Mouse (Mus musculus) thymus, postnatal 36 days (tissue): ENCODE data around the gene Dlgap1.

ENCODE experiments used
- DNase-seq, 2 experiments: peaks; one replicate each; pipeline ENCODE4 v3.0.0; 2022; ENCODE audit warnings: mixed read lengths in 2 of 2

Gene Dlgap1

DNA sequence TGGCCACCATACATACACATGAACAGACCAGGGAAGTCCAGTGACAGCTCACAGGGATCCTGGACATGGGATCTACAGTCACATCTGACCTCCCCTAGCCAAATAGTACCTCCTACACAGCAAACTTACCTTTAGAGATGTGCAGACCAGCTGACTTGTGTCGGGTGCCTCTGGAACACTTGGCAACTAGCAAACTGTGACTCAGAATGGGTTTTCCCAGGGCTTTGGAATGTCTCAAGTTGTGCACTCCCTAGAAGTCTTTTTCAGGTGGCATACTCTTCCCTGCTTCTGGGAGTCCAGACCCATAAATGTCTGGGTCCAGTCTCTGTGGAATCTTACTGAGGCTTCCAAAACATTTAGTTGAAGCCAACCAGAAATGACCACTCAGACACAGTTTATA lies 772.8 kb downstream of the Dlgap1 start:
- no peak for DNase-seq

- no peak for DNase-seq
These were observed 775.8 kb downstream of the Dlgap1 start for GRCm38 (mm10) chr17:70744570-70745153.

GRCm38 (mm10) chr17:70745385-70745784 lies 776.5 kb downstream of the Dlgap1 start:
- no peak for DNase-seq

DNA sequence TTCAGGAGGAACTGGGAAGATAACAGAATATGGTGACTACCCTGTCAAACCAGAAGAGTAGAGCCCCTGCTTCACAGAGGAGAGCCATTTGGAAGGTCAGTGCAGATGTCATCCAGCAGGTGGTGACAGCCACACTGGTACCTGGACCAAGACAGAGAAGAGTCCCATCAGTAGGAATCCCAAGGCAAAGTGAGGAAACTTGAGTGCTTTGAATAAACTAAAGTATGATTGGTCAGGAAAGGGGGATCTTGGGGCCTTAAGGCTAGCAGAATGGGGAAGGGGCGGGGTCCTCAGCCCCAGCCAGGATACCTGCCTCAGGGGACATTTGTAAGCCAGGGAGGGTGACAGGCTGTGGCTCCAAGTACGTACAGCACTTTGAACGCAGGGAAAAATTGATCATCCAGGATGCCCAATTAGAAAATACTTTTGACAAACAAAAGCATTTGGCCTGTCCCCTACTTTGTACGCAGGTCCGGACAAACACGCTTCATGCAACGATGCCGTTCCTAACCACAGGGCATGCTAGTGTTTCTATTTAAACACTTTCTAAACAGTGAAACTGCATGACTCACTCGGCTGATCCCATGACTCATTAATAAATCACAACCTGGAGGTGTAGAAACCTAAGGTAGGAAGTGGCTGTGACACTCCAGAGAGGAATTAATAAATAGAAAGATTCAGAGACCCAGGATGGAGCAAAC lies 777.7 kb downstream of the Dlgap1 start:
- DNase-seq, result no peak

DNA sequence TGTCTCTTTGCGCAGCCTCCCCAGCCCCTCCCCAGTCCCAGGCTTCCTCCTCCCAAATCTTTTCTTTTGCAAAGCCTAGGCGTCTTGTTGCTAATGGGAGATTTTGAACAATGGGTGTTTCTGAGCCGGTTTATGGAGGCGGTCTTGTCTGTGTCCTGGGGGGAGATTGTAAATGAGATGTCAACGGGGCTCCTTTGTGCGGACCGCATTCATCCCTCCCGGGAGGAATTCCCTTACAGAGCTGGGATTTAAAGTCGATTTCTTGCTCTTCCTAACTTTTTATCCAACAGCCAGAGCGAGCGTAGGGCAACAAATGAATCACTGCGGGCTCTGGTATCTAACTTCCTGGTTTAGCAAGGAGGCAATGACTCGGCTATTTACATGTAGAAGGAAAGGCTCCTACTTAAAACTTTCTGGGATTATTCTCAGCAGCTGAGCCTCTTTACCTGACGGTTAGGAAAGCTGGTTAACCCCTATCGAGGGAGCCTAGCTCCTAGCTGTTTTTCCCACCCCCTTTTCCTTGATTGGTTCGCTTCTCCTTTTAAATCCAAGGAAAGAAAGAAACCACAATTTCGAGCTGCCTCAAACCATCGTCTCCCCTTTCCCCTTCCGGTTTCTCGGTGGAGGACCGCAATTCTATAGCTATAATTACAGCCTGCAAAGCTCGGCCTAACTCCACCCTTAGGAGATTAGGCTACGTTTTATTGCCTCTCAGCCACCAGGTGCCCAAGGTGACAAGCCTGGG lies 779.0 kb downstream of the Dlgap1 start:
- DNase-seq, result no peak

GRCm38 (mm10) chr17:70748476-70748830 lies 779.6 kb downstream of the Dlgap1 start:
- no peak for DNase-seq

DNA sequence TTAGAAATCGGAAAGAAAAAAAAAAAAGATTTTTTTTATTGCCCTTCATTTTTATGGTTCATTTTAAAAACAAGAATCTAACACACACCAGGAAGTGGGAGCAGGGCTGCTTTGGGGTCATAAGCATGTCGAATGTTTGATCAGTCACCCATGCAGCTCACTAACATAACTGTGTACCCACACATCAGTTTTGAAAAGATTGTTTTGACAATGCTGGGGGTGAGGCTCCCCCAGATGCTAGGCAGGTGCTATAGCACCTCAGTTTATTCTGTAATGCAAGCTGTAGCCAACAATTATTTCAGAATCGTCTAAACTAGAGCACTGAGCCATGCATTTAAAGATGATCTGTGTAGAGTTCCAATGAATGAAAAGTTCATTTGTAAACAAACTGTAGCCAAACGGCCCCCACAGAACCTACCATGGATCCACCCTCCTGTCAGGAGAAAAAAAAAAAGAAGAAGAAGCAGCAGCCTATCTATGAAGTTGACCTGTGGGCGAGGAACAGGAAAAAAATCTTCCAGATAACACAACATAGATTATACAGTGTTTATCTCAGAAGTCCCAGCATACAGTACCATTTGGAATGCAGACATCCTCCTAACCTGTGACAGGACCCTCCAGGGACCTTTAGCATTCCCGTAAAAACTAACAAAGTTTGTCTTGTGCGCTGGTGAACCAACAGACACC lies 780.2 kb downstream of the Dlgap1 start:
- DNase-seq, result no peak

DNA sequence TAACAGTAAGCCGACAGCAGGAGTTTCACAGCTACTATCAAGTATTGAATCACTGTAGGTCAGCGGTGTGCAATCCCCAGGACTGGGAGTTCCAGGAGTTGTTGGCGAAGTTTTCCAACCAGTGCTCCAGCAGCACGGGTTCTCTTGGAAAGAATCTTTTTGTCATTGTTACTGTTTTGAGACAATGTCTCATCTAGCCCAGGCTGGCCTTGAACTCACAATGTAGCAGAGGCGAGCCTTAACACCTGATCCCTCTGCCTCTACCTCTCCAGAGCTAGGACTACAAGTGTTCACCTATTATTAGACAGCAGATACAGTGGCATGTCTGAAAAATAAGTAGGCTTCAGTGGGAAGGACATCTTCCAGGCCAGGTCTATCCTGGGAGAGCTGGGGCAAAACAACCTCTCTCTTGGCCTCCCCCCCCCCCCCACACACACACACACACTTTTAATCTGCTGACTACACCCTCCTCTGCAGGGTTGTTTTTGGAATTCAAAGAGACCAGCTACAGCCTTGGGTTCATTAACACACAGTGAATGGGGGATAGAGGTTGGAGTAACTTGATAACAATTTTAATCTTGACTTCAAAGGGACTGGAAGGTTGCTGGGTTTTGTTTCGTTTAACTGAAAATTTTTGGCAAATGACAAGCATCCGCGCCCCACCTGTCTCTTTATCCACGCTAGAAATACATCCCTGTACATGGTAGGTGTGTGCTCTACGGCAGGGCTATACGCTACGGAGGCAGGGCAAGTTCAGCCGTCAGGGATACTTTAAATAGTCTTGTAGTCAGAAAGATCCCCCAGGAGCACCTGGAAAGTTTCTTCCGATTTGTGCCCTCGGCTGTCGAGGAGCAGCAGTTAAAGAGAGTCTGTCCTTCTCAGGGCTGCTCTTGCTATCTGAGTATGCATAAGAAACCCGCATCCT lies 781.6 kb downstream of the Dlgap1 start:
- DNase-seq, result no peak

DNA sequence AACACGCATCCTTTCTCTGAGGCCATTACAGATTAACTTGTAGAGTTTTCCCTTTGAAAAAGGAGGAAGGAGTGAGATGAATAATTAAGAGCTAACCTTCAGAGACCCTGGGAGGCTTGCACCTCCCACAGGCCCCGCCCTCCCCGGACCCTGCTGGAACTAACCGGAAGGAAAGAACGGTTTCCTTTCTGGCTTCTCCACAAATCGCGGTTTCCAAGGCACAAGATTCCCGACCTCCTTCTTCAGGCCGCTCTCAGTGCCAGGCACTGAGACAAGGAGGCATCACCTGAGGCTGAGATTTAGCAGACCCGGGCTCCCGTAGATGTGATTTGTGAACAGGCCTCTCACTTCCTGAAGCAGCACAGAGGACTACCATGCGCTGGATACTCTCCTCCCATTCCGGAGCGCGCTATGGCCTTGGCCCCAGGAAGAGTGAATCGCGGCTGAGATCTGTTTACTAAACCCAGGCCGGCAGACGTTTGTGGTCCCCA lies 782.3 kb downstream of the Dlgap1 start:
- DNase-seq, result no peak

- no peak for DNase-seq
These were observed 782.8 kb downstream of the Dlgap1 start for GRCm38 (mm10) chr17:70751676-70752075.

DNA sequence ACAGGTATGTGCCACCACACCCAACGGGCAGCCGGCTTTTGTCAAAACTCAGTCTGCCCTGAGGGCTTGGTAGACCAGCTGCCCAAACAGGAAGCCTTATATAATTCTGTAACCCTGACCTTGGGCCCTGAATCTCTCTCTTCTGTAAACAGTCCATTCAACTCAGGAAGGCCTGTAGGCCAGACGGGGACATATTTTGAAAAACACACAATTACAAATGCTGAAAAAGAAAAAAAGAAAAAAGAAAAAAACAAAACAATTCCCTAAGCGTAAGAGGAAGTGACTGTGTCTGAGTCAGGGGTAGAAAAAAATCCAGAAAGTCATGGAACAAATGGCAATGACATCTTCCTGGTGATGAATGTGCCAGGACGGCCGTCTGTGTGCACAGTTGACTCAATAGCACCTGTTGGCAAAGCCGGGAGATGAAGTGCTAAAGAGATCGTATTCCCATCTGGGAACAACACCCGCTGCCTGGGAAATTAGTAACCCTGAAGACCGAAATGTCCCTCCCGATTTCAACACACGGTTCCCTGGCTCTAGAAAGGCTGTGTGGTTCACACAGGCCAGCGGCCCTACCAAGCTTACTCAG lies 784.7 kb downstream of the Dlgap1 start:
- no peak for DNase-seq

DNA sequence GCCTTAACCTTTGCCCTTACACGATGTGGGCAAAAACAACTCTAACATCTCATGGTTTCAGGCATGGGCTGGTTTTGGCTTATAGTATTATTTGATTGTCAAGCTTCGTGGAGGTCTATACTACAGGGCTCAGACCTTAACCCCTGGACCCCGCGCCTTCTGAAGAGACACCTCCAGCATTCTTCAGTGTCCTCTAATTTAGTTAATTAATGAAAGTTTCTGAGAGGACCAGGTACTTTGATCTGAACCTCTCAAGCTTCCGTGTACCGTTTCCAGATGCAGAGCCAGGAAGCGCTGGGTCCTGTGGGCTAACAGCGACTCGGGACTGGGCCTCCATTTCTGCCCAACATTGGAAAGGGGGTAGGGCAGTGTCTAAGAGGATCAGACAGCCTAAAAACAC lies 785.2 kb downstream of the Dlgap1 start:
- DNase-seq, result no peak

DNA sequence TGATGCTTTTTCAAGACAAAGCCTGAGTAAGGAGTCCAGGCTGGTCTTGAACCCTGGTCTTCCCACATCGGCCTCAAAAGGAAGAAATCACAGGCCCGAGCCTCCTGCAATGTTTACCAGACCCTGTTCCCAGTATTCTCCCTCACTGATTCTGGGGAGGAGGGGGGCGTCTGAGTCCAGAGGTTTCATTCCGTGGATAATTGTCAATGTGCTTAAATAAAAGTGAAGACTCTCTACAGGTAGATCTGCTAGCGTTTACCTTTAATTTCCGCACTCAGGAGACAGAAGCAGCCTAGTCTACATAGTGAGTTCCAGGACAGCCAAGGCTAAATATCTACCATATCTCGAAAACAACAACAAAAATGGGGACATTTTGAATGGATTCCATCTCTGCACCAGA lies 785.8 kb downstream of the Dlgap1 start:
- DNase-seq, result no peak

GRCm38 (mm10) chr17:70755039-70755668 lies 786.3 kb downstream of the Dlgap1 start:
- DNase-seq, result peak; percentile 69 to 79

DNA sequence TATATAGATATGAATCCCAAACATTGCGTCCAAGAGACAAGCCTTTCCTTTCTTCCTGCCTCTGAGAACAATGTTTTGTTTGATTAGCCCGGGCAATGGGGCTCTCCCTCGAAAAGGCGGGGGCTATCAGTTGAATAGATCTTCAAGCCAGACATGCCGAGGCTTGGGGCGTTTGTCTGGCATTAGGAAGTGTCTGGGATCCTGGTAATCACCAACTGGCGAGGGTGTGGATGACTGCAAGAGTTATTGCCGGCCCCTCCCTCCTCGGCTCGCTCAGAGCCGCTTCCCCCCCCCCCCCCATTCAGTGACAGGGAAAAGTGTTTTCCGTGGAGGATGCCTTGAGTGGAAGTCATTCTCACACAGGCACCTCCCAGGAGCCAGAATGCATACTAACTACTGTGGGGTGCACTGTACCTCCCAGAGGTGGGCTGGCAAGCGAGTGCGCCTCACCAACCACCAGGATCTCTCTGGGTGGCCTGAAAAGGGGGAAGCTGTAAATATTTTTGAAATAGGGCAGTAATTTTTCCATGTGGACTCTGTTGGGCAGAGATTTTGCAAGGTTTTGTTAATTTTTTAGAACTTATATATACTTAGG lies 786.9 kb downstream of the Dlgap1 start:
- DNase-seq, result no peak

DNA sequence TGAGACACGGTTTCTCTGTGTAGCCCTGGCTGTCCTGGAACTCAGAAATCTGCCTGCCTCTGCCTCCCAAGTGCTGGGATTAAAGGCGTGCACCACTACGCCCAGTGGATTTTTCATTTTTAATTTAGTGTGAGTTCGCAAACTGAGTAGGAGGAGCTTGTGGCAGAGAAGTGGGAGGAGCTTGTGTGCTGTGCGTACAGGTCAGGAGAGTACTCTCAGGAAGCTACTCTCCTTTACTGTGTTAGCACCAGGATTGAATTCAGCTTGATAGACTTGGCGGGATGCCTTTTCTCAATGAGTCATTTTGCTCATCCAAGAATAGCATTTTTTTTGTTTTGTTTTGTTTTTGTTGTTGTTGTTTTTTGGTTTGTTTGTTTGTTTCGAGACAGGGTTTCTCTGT lies 793.1 kb downstream of the Dlgap1 start:
- no peak for DNase-seq

GRCm38 (mm10) chr17:70762634-70763033 lies 793.8 kb downstream of the Dlgap1 start:
- no peak for DNase-seq

GRCm38 (mm10) chr17:70765337-70765736 lies 796.5 kb downstream of the Dlgap1 start:
- no peak for DNase-seq

DNA sequence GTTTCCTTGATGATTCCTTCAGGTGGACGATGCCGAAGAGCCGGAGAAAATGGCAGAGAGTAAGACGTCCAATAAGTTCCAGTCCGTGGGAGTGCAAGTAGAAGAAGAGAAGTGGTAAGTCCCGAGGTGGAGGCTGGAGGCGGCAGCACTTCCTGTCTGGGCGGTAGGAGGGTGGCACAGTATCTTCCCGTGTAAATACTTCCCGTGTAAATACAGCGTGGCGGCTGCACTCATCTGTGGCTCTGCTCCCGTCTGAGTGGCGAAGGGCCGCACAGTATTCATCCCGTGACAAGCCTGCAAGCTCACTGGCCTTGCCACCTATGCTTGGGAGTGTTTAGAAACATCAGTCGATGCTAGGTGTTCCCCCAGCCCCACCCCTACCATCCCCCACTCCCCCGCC lies 797.1 kb downstream of the Dlgap1 start:
- no peak for DNase-seq

- no peak for DNase-seq
These were observed 803.4 kb downstream of the Dlgap1 start for GRCm38 (mm10) chr17:70772120-70772899.
